Mouse (Mus musculus): ENCODE data around the gene Znrd1as. TPM values are rescaled to one million over a fixed set of nuclear protein-coding genes. Genes with fewer than 3 reads are reported as not detected.
A peak's percentile ranks its signal among the peaks of the same experiment; 100 is the strongest.

The Znrd1as gene
- 8.8 and 10.6 TPM in 2 replicates for polyA plus RNA-seq (2016; fragmentation: Nextera tagmentation; extraction: Ambion mirVana)

- WGBS: under 1% methylated on average over 46 of the region's 46 CpGs
- H3K27ac ChIP-seq (replicated peaks): peak within 1 kb of the TSS; percentile 88
- H3K9me3 ChIP-seq (replicated peaks): no peaks in the 10 kb centered on the region
- peaks cover 20% of the 10 kb centered on the region for H3K4me1 ChIP-seq
- H3K36me3 ChIP-seq: peaks cover 28% of the 10 kb centered on the region
- peak within 1 kb of the TSS; percentile 82 for H3K4me3 ChIP-seq
- no peaks in the 10 kb centered on the region for H3K27me3 ChIP-seq (ENCODE audit: low read depth, poor library complexity, severe bottlenecking)
- peak; percentile 94 for DNase-seq (ENCODE audit: low spot score)
Observed at GRCm38 (mm10) chr17:36957999-36958743, at the start of gene Znrd1as, which contains the start of gene Znrd1. Gene Znrd1as (plus strand): TSS chr17:36958592. Gene Znrd1 (minus strand): TSS chr17:36958559.

GRCm38 (mm10) chr17:36909802-36910201 is 48.6 kb upstream of the Znrd1as start:
- 50% methylated on average over 4 of the region's 4 CpGs for WGBS

GRCm38 (mm10) chr17:36912031-36912430 is 46.4 kb upstream of the Znrd1as start:
- Histone ChIP-seq H3K27ac (replicated peaks) (no peak overlapping the region), H3K4me1 (no peaks in the 10 kb centered on the region), H3K27me3 (ENCODE audit: low read depth, poor library complexity, severe bottlenecking) (no peaks in the 10 kb centered on the region), H3K36me3 (no peaks in the 10 kb centered on the region), H3K4me3 (no peak overlapping the region), H3K9me3 (replicated peaks) (no peaks in the 10 kb centered on the region)
- DNase-seq (ENCODE audit: low spot score): no peak
- 65% methylated on average over 2 of the region's 2 CpGs for WGBS

More at GRCm38 (mm10) chr17:36909802-36910201, 48.6 kb upstream of the Znrd1as start:
- no peak overlapping the region for H3K4me3 ChIP-seq
- H3K36me3 ChIP-seq: no peaks in the 10 kb centered on the region
- H3K27ac ChIP-seq (replicated peaks): no peak overlapping the region
- no peaks in the 10 kb centered on the region for H3K9me3 ChIP-seq (replicated peaks)
- H3K4me1 ChIP-seq: no peaks in the 10 kb centered on the region
- no peak for DNase-seq (ENCODE audit: low spot score)
- no peaks in the 10 kb centered on the region for H3K27me3 ChIP-seq (ENCODE audit: low read depth, poor library complexity, severe bottlenecking)

- no peak overlapping the region for H3K4me3 ChIP-seq
- no peaks in the 10 kb centered on the region for H3K36me3 ChIP-seq
- H3K27me3 ChIP-seq (ENCODE audit: low read depth, poor library complexity, severe bottlenecking): no peaks in the 10 kb centered on the region
- WGBS: 6% methylated on average over 2 of the region's 2 CpGs
- H3K4me1 ChIP-seq: no peaks in the 10 kb centered on the region
- no peak overlapping the region for H3K27ac ChIP-seq (replicated peaks)
- H3K9me3 ChIP-seq (replicated peaks): no peaks in the 10 kb centered on the region
- peak; percentile 59 for DNase-seq (ENCODE audit: low spot score)
Observed at GRCm38 (mm10) chr17:36914108-36914507, 44.3 kb upstream of the Znrd1as start.

GRCm38 (mm10) chr17:36915076-36915475 is 43.3 kb upstream of the Znrd1as start:
- Histone ChIP-seq H3K27ac (replicated peaks) (no peak overlapping the region), H3K4me3 (no peak overlapping the region), H3K9me3 (replicated peaks) (no peaks in the 10 kb centered on the region), H3K27me3 (ENCODE audit: low read depth, poor library complexity, severe bottlenecking) (no peaks in the 10 kb centered on the region), H3K4me1 (no peaks in the 10 kb centered on the region), H3K36me3 (no peaks in the 10 kb centered on the region)
- WGBS: 19% methylated on average over 9 of the region's 9 CpGs
- peak; percentile 59 for DNase-seq (ENCODE audit: low spot score)

- Histone ChIP-seq H3K4me3 (no peak overlapping the region), H3K27me3 (ENCODE audit: low read depth, poor library complexity, severe bottlenecking) (no peaks in the 10 kb centered on the region), H3K27ac (replicated peaks) (no peak overlapping the region), H3K9me3 (replicated peaks) (no peaks in the 10 kb centered on the region), H3K4me1 (no peaks in the 10 kb centered on the region), H3K36me3 (no peaks in the 10 kb centered on the region)
- DNase-seq (ENCODE audit: low spot score): no peak
- 53% methylated on average over 15 of the region's 15 CpGs for WGBS
Observed at GRCm38 (mm10) chr17:36920239-36920638, 38.2 kb upstream of the Znrd1as start.

GRCm38 (mm10) chr17:36922715-36923114 is 35.7 kb upstream of the Znrd1as start:
- 86% methylated on average over 4 of the region's 4 CpGs for WGBS
- no peaks in the 10 kb centered on the region for H3K4me1 ChIP-seq
- H3K4me3 ChIP-seq: no peak overlapping the region
- no peaks in the 10 kb centered on the region for H3K36me3 ChIP-seq
- H3K27ac ChIP-seq (replicated peaks): no peak overlapping the region
- no peaks in the 10 kb centered on the region for H3K9me3 ChIP-seq (replicated peaks)
- no peak for DNase-seq (ENCODE audit: low spot score)
- H3K27me3 ChIP-seq (ENCODE audit: low read depth, poor library complexity, severe bottlenecking): no peaks in the 10 kb centered on the region

GRCm38 (mm10) chr17:36923491-36923890 is 34.9 kb upstream of the Znrd1as start:
- H3K4me3 ChIP-seq: no peak overlapping the region
- no peaks in the 10 kb centered on the region for H3K9me3 ChIP-seq (replicated peaks)
- 67% methylated on average over 4 of the region's 4 CpGs for WGBS
- H3K27ac ChIP-seq (replicated peaks): no peak overlapping the region
- no peaks in the 10 kb centered on the region for H3K36me3 ChIP-seq
- DNase-seq (ENCODE audit: low spot score): no peak
- H3K4me1 ChIP-seq: no peaks in the 10 kb centered on the region
- no peaks in the 10 kb centered on the region for H3K27me3 ChIP-seq (ENCODE audit: low read depth, poor library complexity, severe bottlenecking)

GRCm38 (mm10) chr17:36927496-36928120 is 30.8 kb upstream of the Znrd1as start:
- no peak for DNase-seq (ENCODE audit: low spot score)
- 69% methylated on average over 10 of the region's 10 CpGs for WGBS
- H3K27me3 ChIP-seq (ENCODE audit: low read depth, poor library complexity, severe bottlenecking): no peaks in the 10 kb centered on the region

GRCm38 (mm10) chr17:36929236-36929932 is 29.0 kb upstream of the Znrd1as start:
- Histone ChIP-seq H3K36me3 (no peaks in the 10 kb centered on the region), H3K27ac (replicated peaks) (no peak overlapping the region), H3K9me3 (replicated peaks) (no peaks in the 10 kb centered on the region), H3K4me1 (no peaks in the 10 kb centered on the region), H3K27me3 (ENCODE audit: low read depth, poor library complexity, severe bottlenecking) (no peaks in the 10 kb centered on the region), H3K4me3 (no peak overlapping the region)
- DNase-seq (ENCODE audit: low spot score): no peak
- WGBS: 81% methylated on average over 12 of the region's 12 CpGs

More at GRCm38 (mm10) chr17:36927496-36928120, 30.8 kb upstream of the Znrd1as start:
- Histone ChIP-seq H3K36me3 (no peaks in the 10 kb centered on the region), H3K27ac (replicated peaks) (no peak overlapping the region), H3K4me3 (no peak overlapping the region), H3K9me3 (replicated peaks) (no peaks in the 10 kb centered on the region), H3K4me1 (no peaks in the 10 kb centered on the region)

- no peak for DNase-seq (ENCODE audit: low spot score)
- no peak overlapping the region for H3K4me3 ChIP-seq
- no peaks in the 10 kb centered on the region for H3K27me3 ChIP-seq (ENCODE audit: low read depth, poor library complexity, severe bottlenecking)
- 83% methylated on average over 6 of the region's 6 CpGs for WGBS
- no peak overlapping the region for H3K27ac ChIP-seq (replicated peaks)
- H3K9me3 ChIP-seq (replicated peaks): no peaks in the 10 kb centered on the region
- no peaks in the 10 kb centered on the region for H3K36me3 ChIP-seq
- H3K4me1 ChIP-seq: no peaks in the 10 kb centered on the region
Observed at GRCm38 (mm10) chr17:36930233-36930632, 28.2 kb upstream of the Znrd1as start.

- Histone ChIP-seq H3K4me1 (no peaks in the 10 kb centered on the region), H3K9me3 (replicated peaks) (no peaks in the 10 kb centered on the region), H3K27ac (replicated peaks) (no peak overlapping the region), H3K4me3 (no peak overlapping the region), H3K36me3 (no peaks in the 10 kb centered on the region), H3K27me3 (ENCODE audit: low read depth, poor library complexity, severe bottlenecking) (no peaks in the 10 kb centered on the region)
- DNase-seq (ENCODE audit: low spot score): no peak
- 82% methylated on average over 4 of the region's 4 CpGs for WGBS
Observed at GRCm38 (mm10) chr17:36931130-36931529, 27.3 kb upstream of the Znrd1as start.

GRCm38 (mm10) chr17:36931806-36932205 is 26.6 kb upstream of the Znrd1as start:
- H3K4me3 ChIP-seq: no peak overlapping the region
- no peaks in the 10 kb centered on the region for H3K36me3 ChIP-seq
- no peaks in the 10 kb centered on the region for H3K27me3 ChIP-seq (ENCODE audit: low read depth, poor library complexity, severe bottlenecking)
- no peaks in the 10 kb centered on the region for H3K4me1 ChIP-seq
- no peak for DNase-seq (ENCODE audit: low spot score)
- 76% methylated on average over 2 of the region's 2 CpGs for WGBS
- H3K9me3 ChIP-seq (replicated peaks): no peaks in the 10 kb centered on the region
- H3K27ac ChIP-seq (replicated peaks): no peak overlapping the region
